ENCODE assay signal across 8 mouse cellular contexts in genomic region chr4:126058997-126059362, GRCm38 (mm10). TPM values are rescaled to one million over a fixed set of nuclear protein-coding genes. Genes with fewer than 3 reads are reported as not detected.
DNase-seq lines count a peak whose midpoint lies in the region; ATAC-seq and TF ChIP-seq lines count a peak whose summit lies in the region.

No protein-coding gene starts in this region.

- peak overlapping the region; percentile 62; the same call in 1 of the 2 replicates for H3K4me3 ChIP-seq in heart, adult 2 months
- peak overlapping the region; percentile 87 for H3K4me3 ChIP-seq in E14TG2a.4 (replicated peaks; ENCODE audit: low read length)
- H3K4me3 ChIP-seq in limb, embryonic 12.5 days (replicated peaks) = peak overlapping the region; percentile 62

- TF ChIP-seq POLR2A in heart, adult 2 months (IDR thresholded peaks at IDR 0.05; ENCODE audit: insufficient read depth, low read depth, low read length) = no peak

- H3K4me2 ChIP-seq in limb, embryonic 12.5 days = peak overlapping the region; percentile 85

- no peak overlapping the region; the same call in 1 of the 2 replicates for H3K9ac ChIP-seq in heart, adult 2 months (ENCODE audit: low read depth, low read length)
- H3K9ac ChIP-seq in limb, embryonic 12.5 days (replicated peaks) = peak overlapping the region; percentile 66

- no peak for TF ChIP-seq CTCF in heart, adult 2 months (IDR thresholded peaks at IDR 0.05)
- TF ChIP-seq CTCF in E14TG2a.4 (conservative IDR thresholded peaks at IDR 0.05; ENCODE audit: low read length) = no peak

- ATAC-seq in limb, embryonic 12.5 days (ENCODE audit: insufficient number of reproducible peaks, insufficient read depth, low FRiP score, low TSS enrichment, low read depth) = no peak

- intact Hi-C loops in heart, adult 2 months (cut with DNase I) = no loop called here

- no peaks in the 10 kb centered on the region for H3K36me3 ChIP-seq in heart, adult 2 months (ENCODE audit: control insufficient read depth, insufficient read depth, low read length)
- H3K36me3 ChIP-seq in E14TG2a.4 (ENCODE audit: insufficient read depth, low read length) = peaks cover 28% of the 10 kb centered on the region
- peaks cover 23% of the 10 kb centered on the region for H3K36me3 ChIP-seq in limb, embryonic 12.5 days

- H3K9me3 ChIP-seq in E14TG2a.4 (ENCODE audit: low read length) = no peaks in the 10 kb centered on the region
- no peaks in the 10 kb centered on the region for H3K9me3 ChIP-seq in limb, embryonic 12.5 days

- TF ChIP-seq EP300 in heart, adult 2 months (IDR thresholded peaks at IDR 0.05; ENCODE audit: insufficient read depth, low read depth, low read length) = no peak

- H3K27me3 ChIP-seq in heart, adult 2 months (ENCODE audit: control insufficient read depth, insufficient read depth, low read length) = no peaks in the 10 kb centered on the region
- H3K27me3 ChIP-seq in E14TG2a.4 (ENCODE audit: insufficient read depth, low read length) = no peaks in the 10 kb centered on the region
- no peaks in the 10 kb centered on the region for H3K27me3 ChIP-seq in limb, embryonic 12.5 days

- no peaks in the 10 kb centered on the region for H3K79me2 ChIP-seq in heart, adult 2 months (replicated peaks; ENCODE audit: control insufficient read depth, insufficient read depth, low read length)

- peaks cover 2% of the 10 kb centered on the region; the same call in 1 of the 2 replicates for H3K4me1 ChIP-seq in heart, adult 2 months (ENCODE audit: control insufficient read depth, insufficient read depth, low read length)
- H3K4me1 ChIP-seq in E14TG2a.4 (replicated peaks; ENCODE audit: low read depth, low read length) = peaks cover 29% of the 10 kb centered on the region
- H3K4me1 ChIP-seq in limb, embryonic 12.5 days (replicated peaks) = peaks cover 18% of the 10 kb centered on the region

- no peak overlapping the region for H3K27ac ChIP-seq in heart, adult 2 months
- H3K27ac ChIP-seq in limb, embryonic 12.5 days = no peak overlapping the region

- DNase-seq in heart, adult 2 months = no peak
- no peak for DNase-seq in heart, adult 9 months (ENCODE audit: low spot score in 2 of 2)
- peak; percentile 46 to 49 for DNase-seq in frontal cortex, postnatal 14 days (ENCODE audit: low spot score in 2 of 2)
- peak; percentile 69 for DNase-seq in right cerebral cortex, postnatal 25 days
- DNase-seq in spleen, postnatal 14 days (ENCODE audit: low spot score in 2 of 2) = no peak
- no peak for DNase-seq in adrenal gland, postnatal 14 days

- WGBS in heart, adult 2 months = 49% methylated on average over 9 of the region's 9 CpGs
- WGBS in limb, embryonic 12.5 days = 42% methylated on average over 9 of the region's 9 CpGs

RNA-seq across cellular contexts. Expression of gene Oscp1, which starts 0.6 kb away (rescaled TPM):
- total RNA-seq in heart, adult 2 months (2021) = 1 to 10 TPM; 1.6 to 2.8 TPM
- 1.00 and 1.2 TPM in 2 replicates for polyA plus RNA-seq in heart, adult 2 months (2012; rRNA removed)
- polyA plus RNA-seq in limb, embryonic 12.5 days (2016; fragmentation: Nextera tagmentation; extraction: Ambion mirVana) = 18.2 and 19.0 TPM in 2 replicates
- 5.2 and 5.8 TPM in 2 replicates for total RNA-seq in adrenal gland, postnatal 14 days (2021)

RNA-seq across cellular contexts. Expression of gene Mrps15, which starts 12.3 kb away (rescaled TPM):
- total RNA-seq in heart, adult 2 months (2021) = 10 to 100 TPM; 74.9 to 78.1 TPM
- 33.7 and 40.4 TPM in 2 replicates for polyA plus RNA-seq in heart, adult 2 months (2012; rRNA removed)
- 153 and 162 TPM in 2 replicates for polyA plus RNA-seq in limb, embryonic 12.5 days (2016; fragmentation: Nextera tagmentation; extraction: Ambion mirVana)
- total RNA-seq in adrenal gland, postnatal 14 days (2021) = 77.6 and 79.9 TPM in 2 replicates

RNA-seq across cellular contexts. Expression of gene Csf3r, which starts 34.6 kb away (rescaled TPM):
- 1 to 10 TPM; 1.6 to 1.8 TPM for total RNA-seq in heart, adult 2 months (2021)
- 2.9 and 9.0 TPM in 2 replicates for polyA plus RNA-seq in heart, adult 2 months (2012; rRNA removed)
- polyA plus RNA-seq in limb, embryonic 12.5 days (2016; fragmentation: Nextera tagmentation; extraction: Ambion mirVana) = 0.33 and 0.39 TPM in 2 replicates
- 1.3 and 2.1 TPM in 2 replicates for total RNA-seq in adrenal gland, postnatal 14 days (2021)

RNA-seq across cellular contexts. Expression of gene Lsm10, which starts 37.4 kb away (rescaled TPM):
- total RNA-seq in heart, adult 2 months (2021) = 10 to 100 TPM; 17.0 to 18.9 TPM
- 33.1 and 33.8 TPM in 2 replicates for polyA plus RNA-seq in heart, adult 2 months (2012; rRNA removed)
- 43.2 and 44.3 TPM in 2 replicates for polyA plus RNA-seq in limb, embryonic 12.5 days (2016; fragmentation: Nextera tagmentation; extraction: Ambion mirVana)
- total RNA-seq in adrenal gland, postnatal 14 days (2021) = 17.9 and 20.6 TPM in 2 replicates

RNA-seq across cellular contexts. Expression of gene Stk40, which starts 44.8 kb away (rescaled TPM):
- total RNA-seq in heart, adult 2 months (2021) = 10 to 100 TPM; 41.6 to 53.8 TPM
- polyA plus RNA-seq in heart, adult 2 months (2012; rRNA removed) = 36.3 and 36.7 TPM in 2 replicates
- polyA plus RNA-seq in limb, embryonic 12.5 days (2016; fragmentation: Nextera tagmentation; extraction: Ambion mirVana) = 41.1 and 45.2 TPM in 2 replicates
- 39.2 and 48.2 TPM in 2 replicates for total RNA-seq in adrenal gland, postnatal 14 days (2021)

Comparison
In these comparisons a context has a peak if more than half of its experiments do, and no peak if none do; other contexts are left out.
1. DNase-seq: peak in frontal cortex, postnatal 14 days (2 of 2) and right cerebral cortex, postnatal 25 days (single experiment); none in heart, adult 2 months (0 of 2), heart, adult 9 months (0 of 2), spleen, postnatal 14 days (0 of 2) and adrenal gland, postnatal 14 days (single experiment).
2. Peak in every context shown above with its lines, with median percentiles within 50 percentile points of each other: H3K4me3 ChIP-seq.